Mouse (Mus musculus): ENCODE data around the gene Chchd4.

Gene Chchd4

GRCm38 (mm10) chr6:91472868-91473804 is at the start of gene Chchd4, which contains the start of gene Tmem43:
Gene Chchd4 (minus strand): TSS chr6:91473546.
Gene Tmem43 (plus strand): TSS chr6:91473703.
- DNase-seq (ENCODE audit: low spot score) = peak; percentile 99

- DNase-seq (ENCODE audit: low spot score) = no peak
Observed at GRCm38 (mm10) chr6:91522816-91523215, 49.5 kb upstream of the Chchd4 start.

GRCm38 (mm10) chr6:91518454-91519020 is 45.2 kb upstream of the Chchd4 start:
- DNase-seq (ENCODE audit: low spot score) = no peak

GRCm38 (mm10) chr6:91515545-91516449 is 42.5 kb upstream of the Chchd4 start, which contains the start of the genes Xpc and Lsm3:
Gene Xpc (minus strand): TSS chr6:91515888.
Gene Lsm3 (plus strand): TSS chr6:91515928.
- peak; percentile 99 for DNase-seq (ENCODE audit: low spot score)

- no peak for DNase-seq (ENCODE audit: low spot score)
Observed at GRCm38 (mm10) chr6:91514737-91515362, 41.5 kb upstream of the Chchd4 start.

GRCm38 (mm10) chr6:91514135-91514534 is 40.8 kb upstream of the Chchd4 start:
- no peak for DNase-seq (ENCODE audit: low spot score)

- no peak for DNase-seq (ENCODE audit: low spot score)
Observed at GRCm38 (mm10) chr6:91510211-91510610, 36.9 kb upstream of the Chchd4 start.

GRCm38 (mm10) chr6:91509326-91509725 is 36.0 kb upstream of the Chchd4 start:
- peak; percentile 74 for DNase-seq (ENCODE audit: low spot score)

- DNase-seq (ENCODE audit: low spot score) = no peak
Observed at GRCm38 (mm10) chr6:91508041-91508440, 34.7 kb upstream of the Chchd4 start.

GRCm38 (mm10) chr6:91506036-91506435 is 32.7 kb upstream of the Chchd4 start:
- DNase-seq (ENCODE audit: low spot score) = no peak

- no peak for DNase-seq (ENCODE audit: low spot score)
Observed at GRCm38 (mm10) chr6:91503302-91503701, 30.0 kb upstream of the Chchd4 start.

- DNase-seq (ENCODE audit: low spot score) = no peak
Observed at GRCm38 (mm10) chr6:91494526-91494925, 21.2 kb upstream of the Chchd4 start.

- DNase-seq (ENCODE audit: low spot score) = no peak
Observed at GRCm38 (mm10) chr6:91493053-91493452, 19.7 kb upstream of the Chchd4 start.

GRCm38 (mm10) chr6:91491004-91491403 is 17.7 kb upstream of the Chchd4 start:
- DNase-seq (ENCODE audit: low spot score) = no peak

GRCm38 (mm10) chr6:91489872-91490271 is 16.5 kb upstream of the Chchd4 start:
- no peak for DNase-seq (ENCODE audit: low spot score)

- DNase-seq (ENCODE audit: low spot score) = no peak
Observed at GRCm38 (mm10) chr6:91488496-91489212, 15.3 kb upstream of the Chchd4 start.

- no peak for DNase-seq (ENCODE audit: low spot score)
Observed at GRCm38 (mm10) chr6:91486736-91487453, 13.5 kb upstream of the Chchd4 start.

GRCm38 (mm10) chr6:91483371-91483770 is 10.0 kb upstream of the Chchd4 start:
- DNase-seq (ENCODE audit: low spot score) = no peak

- no peak for DNase-seq (ENCODE audit: low spot score)
Observed at GRCm38 (mm10) chr6:91476541-91476940, 3.2 kb upstream of the Chchd4 start.
